Mouse (Mus musculus) midbrain, embryonic 11.5 days (tissue): ENCODE measurements around the gene Ccnq. TPM values are rescaled to one million over a fixed set of nuclear protein-coding genes. Genes with fewer than 3 reads are reported as not detected.
"Not testable (repeated sequence)": the region's sequence is repeated elsewhere in the genome, so short reads cannot be mapped to it uniquely, and the experiment has no call there.

Experiments
- ATAC-seq: fragments of 200-750 bp; cut with Nextera tagmentation; 2 replicates; pipeline ENCODE4 v1.8.0; 2017; ENCODE audit warnings: moderate TSS enrichment, moderate library complexity; ENCODE audit not compliant: low FRiP score
- DNase-seq: peaks from one replicate; pipeline ENCODE4 v3.0.0; 2015; ENCODE audit warnings: low spot score; ENCODE audit errors: missing footprints
- H3K27ac ChIP-seq: fragments of 300-500 bp; sonication (generic); 2 replicates; pipeline ENCODE4 v1.5.1; 2014; ENCODE audit warnings: low read depth, low read length
- H3K27me3 ChIP-seq: fragments of 300-500 bp; sonication (generic); 2 replicates; pipeline ENCODE4 v1.6.1; 2014; ENCODE audit warnings: mild to moderate bottlenecking, low read length, moderate library complexity, mixed read lengths; ENCODE audit not compliant: control insufficient read depth, insufficient read depth
- H3K36me3 ChIP-seq: fragments of 300-500 bp; sonication (generic); 2 replicates; pipeline ENCODE4 v1.6.1; 2014; ENCODE audit warnings: mild to moderate bottlenecking, low read length, moderate library complexity, mixed read lengths; ENCODE audit not compliant: control insufficient read depth, insufficient read depth
- H3K4me1 ChIP-seq: fragments of 300-500 bp; sonication (generic); 2 replicates; pipeline ENCODE4 v1.6.1; 2014; ENCODE audit warnings: low read length; ENCODE audit not compliant: control insufficient read depth, insufficient read depth
- H3K4me2 ChIP-seq: fragments of 300-500 bp; sonication (generic); 2 replicates; pipeline ENCODE4 v1.6.1; 2014; ENCODE audit warnings: mild to moderate bottlenecking, moderate library complexity
- H3K4me3 ChIP-seq: fragments of 300-500 bp; sonication (generic); 2 replicates; pipeline ENCODE4 v1.5.1; 2014; ENCODE audit warnings: low read depth, low read length
- H3K9ac ChIP-seq: fragments of 300-500 bp; sonication (generic); 2 replicates; pipeline ENCODE4 v1.6.1; 2014; ENCODE audit warnings: low read length
- H3K9me3 ChIP-seq: fragments of 300-500 bp; sonication (generic); 2 replicates; pipeline ENCODE4 v1.6.1; 2016; ENCODE audit warnings: low read length; ENCODE audit not compliant: control insufficient read depth
- WGBS: fragments of 180-500 bp; shearing (Covaris S2); extraction: QIAGEN DNeasy Blood & Tissue Kit; methylation state at CpG from one replicate; pipeline ENCODE4 v1.1.7; 2014; 5-methylcytosine and 5-hydroxymethylcytosine counted together
- polyA plus RNA-seq: library from polyadenylated mRNA; unstranded; fragments of >200 nt; fragmentation: Nextera tagmentation; extraction: Ambion mirVana; gene quantifications from 2 replicates; pipeline ENCODE4 v1.2.1, GENCODE M21; 2014

The Ccnq gene
- polyA plus RNA-seq, 1 experiment from 2014 or later: 42.1 TPM

DNA sequence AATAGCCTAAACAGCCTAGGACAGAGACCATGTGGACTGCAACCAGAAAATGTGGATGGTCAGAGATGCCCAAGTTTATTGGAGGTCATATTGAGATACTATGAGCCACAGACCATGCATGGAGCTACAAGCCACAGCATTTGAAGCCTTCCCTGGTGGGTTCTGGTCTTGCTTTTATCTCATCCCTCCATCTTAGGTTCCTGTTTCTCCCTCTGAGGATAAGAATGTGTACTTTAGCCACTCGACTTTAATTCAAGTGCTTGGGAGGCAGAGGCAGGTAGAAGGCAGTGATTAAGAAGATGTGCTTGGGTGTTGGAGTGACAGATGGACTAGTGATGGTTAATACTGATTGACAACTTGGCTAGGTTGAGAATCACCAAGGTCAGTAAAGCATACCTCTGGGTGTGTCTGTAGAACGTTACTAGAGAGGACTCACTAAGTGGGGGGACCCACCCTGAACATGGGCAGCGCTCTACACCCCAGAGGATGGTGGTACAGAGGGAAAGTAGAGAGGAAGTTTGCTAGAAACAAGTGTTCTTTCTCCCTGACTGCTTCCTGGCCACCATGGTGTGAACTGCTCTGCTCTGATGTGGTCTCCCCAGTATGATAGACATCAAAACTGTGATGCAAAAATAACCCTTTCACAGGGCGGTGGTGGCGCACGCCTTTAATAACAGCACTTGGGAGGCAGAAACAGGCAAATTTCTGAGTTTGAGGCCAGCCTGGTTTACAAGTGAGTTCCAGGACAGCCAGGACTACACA, 14.7 kb upstream of the Ccnq start:
- WGBS: 92% methylated on average over 6 of the region's 6 CpGs
- Histone ChIP-seq H3K9me3 (no peaks in the 10 kb centered on the region), H3K36me3 (no peaks in the 10 kb centered on the region), H3K9ac (no peak overlapping the region), H3K27me3 (no peaks in the 10 kb centered on the region), H3K4me1 (peaks cover 11% of the 10 kb centered on the region; the same call in 1 of the 2 replicates), H3K4me3 (no peak overlapping the region), H3K27ac (no peak overlapping the region), H3K4me2 (no peak overlapping the region)
- no peak for ATAC-seq
- DNase-seq: no peak

GRCm38 (mm10) chr11:78764820-78765219, 13.3 kb upstream of the Ccnq start:
- no peak overlapping the region for H3K27ac ChIP-seq
- no peak overlapping the region for H3K4me3 ChIP-seq
- no peaks in the 10 kb centered on the region for H3K9me3 ChIP-seq
- no peaks in the 10 kb centered on the region for H3K36me3 ChIP-seq
- no peak overlapping the region for H3K4me2 ChIP-seq
- ATAC-seq (no peak), DNase-seq (peak; percentile 12)
- H3K27me3 ChIP-seq: no peaks in the 10 kb centered on the region
- H3K4me1 ChIP-seq: peaks cover 11% of the 10 kb centered on the region; the same call in 1 of the 2 replicates
- no peak overlapping the region for H3K9ac ChIP-seq
- WGBS: 82% methylated on average over 6 of the region's 6 CpGs

GRCm38 (mm10) chr11:78764304-78764703, 12.8 kb upstream of the Ccnq start:
- WGBS: 83% methylated on average over 8 of the region's 8 CpGs
- ATAC-seq: no peak
- Histone ChIP-seq H3K4me1 (peaks cover 10% of the 10 kb centered on the region; the same call in 1 of the 2 replicates), H3K27ac (no peak overlapping the region), H3K9me3 (no peaks in the 10 kb centered on the region), H3K36me3 (no peaks in the 10 kb centered on the region), H3K9ac (no peak overlapping the region), H3K4me3 (no peak overlapping the region), H3K27me3 (no peaks in the 10 kb centered on the region), H3K4me2 (no peak overlapping the region)
- DNase-seq: no peak

GRCm38 (mm10) chr11:78762201-78762600, 10.7 kb upstream of the Ccnq start:
- H3K4me1 ChIP-seq: peaks cover 8% of the 10 kb centered on the region; the same call in 1 of the 2 replicates
- no peak overlapping the region for H3K4me2 ChIP-seq
- H3K27me3 ChIP-seq: no peaks in the 10 kb centered on the region
- H3K9me3 ChIP-seq: no peaks in the 10 kb centered on the region
- peak; percentile 82 for DNase-seq
- ATAC-seq: no peak
- no peaks in the 10 kb centered on the region for H3K36me3 ChIP-seq
- no peak overlapping the region for H3K27ac ChIP-seq
- WGBS: 17% methylated on average over 5 of the region's 5 CpGs
- no peak overlapping the region for H3K9ac ChIP-seq
- no peak overlapping the region for H3K4me3 ChIP-seq

DNA sequence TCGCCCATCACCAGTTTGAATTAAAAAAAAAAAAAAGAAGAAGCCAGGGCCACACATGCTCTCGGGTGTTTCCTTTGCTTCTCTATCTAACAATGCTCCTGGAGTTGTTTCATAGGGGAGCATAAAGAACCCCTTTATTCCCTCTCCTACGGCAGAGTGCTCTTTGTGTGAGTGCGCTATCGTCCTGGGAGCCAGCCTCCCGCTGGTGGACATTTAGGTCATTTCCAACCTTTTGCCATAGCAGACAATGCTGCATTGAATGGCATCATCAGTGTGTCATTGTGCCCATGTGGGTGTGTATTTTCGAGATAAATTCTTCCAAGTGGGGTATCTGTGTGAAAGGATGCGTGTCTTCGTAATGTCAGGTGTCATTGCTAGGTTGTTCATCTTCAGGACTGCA, 9.6 kb upstream of the Ccnq start:
- Histone ChIP-seq H3K9me3 (no peaks in the 10 kb centered on the region), H3K27me3 (no peaks in the 10 kb centered on the region), H3K9ac (no peak overlapping the region), H3K4me3 (no peak overlapping the region), H3K4me2 (no peak overlapping the region), H3K27ac (no peak overlapping the region), H3K4me1 (peaks cover 8% of the 10 kb centered on the region; the same call in 1 of the 2 replicates), H3K36me3 (no peaks in the 10 kb centered on the region)
- peak; percentile 77 for DNase-seq
- WGBS: 67% methylated on average over 9 of the region's 9 CpGs
- no peak for ATAC-seq

DNA sequence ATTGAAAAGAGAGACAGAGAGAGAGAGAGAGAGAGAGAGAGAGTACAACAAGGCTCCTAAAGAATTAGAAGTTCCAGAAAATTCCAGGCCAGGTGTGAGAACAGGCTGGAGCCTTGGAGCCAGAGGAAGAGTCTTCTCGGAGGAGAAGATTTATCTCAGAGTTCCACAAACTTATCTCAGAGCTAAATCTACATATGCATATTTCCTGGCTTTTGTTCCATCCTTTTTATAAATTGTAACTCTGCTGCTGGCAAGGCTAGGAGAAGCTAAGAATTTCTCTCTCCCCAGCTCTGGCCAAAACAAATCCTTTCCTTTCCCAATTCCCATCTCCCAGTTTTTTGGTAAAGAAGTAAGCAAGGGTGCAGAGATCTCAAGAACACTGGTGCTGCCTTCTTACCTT, 3.8 kb upstream of the Ccnq start:
- H3K36me3 ChIP-seq: no peaks in the 10 kb centered on the region
- no peak overlapping the region for H3K4me2 ChIP-seq
- no peaks in the 10 kb centered on the region for H3K27me3 ChIP-seq
- no peak overlapping the region for H3K4me3 ChIP-seq
- ATAC-seq (no peak), DNase-seq (no peak)
- H3K4me1 ChIP-seq: peaks cover 4% of the 10 kb centered on the region; the same call in 1 of the 2 replicates
- H3K27ac ChIP-seq: no peak overlapping the region
- H3K9me3 ChIP-seq: no peaks in the 10 kb centered on the region
- H3K9ac ChIP-seq: no peak overlapping the region
- 73% methylated on average over 1 of the region's 1 CpGs for WGBS

DNA sequence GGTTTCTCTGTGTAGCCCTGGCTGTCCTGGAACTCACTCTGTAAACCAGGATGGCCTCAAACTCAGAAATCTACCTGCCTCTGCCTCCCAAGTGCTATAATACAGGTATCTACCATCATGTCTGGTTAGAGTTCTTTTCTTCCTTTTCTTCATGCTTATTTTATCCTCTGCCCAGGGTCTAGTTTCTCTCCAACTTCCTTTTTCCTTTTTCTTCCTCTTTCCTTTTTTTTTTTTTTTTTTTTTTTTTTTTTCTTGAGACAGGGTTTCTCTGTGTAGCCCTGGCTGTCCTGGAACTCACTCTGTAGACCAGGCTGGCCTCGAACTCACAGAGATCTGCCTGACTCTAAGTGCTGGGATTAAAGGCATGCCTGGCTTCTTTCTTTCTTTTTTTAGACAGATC, 2.6 kb upstream of the Ccnq start:
- not testable (repeated sequence) for H3K27ac ChIP-seq, H3K4me1 ChIP-seq, H3K9ac ChIP-seq, H3K27me3 ChIP-seq, H3K4me2 ChIP-seq, DNase-seq, H3K9me3 ChIP-seq, ATAC-seq, H3K4me3 ChIP-seq, H3K36me3 ChIP-seq
- 73% methylated on average over 1 of the region's 1 CpGs for WGBS

DNA sequence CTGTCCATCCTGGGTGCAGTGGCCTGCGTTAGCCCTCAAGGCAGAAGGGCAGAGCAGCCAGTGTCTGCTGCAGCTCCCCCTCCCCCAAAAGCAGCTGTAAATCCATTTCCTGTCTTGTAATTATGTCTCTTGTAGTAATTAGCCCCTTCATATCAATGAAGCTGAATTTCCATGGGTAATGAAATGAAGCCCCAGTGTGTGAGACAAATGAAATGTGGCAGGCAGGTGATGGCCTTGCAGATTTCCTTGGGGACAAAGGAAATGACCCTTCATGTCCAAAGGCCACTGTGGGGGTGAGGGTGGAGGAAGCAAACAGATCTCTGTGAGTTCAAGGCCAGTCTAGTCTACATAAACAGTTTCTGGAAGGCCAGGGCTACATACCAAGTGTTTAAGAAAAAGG, 1.7 kb upstream of the Ccnq start:
- no peak for ATAC-seq
- 97% methylated on average over 1 of the region's 1 CpGs for WGBS

GRCm38 (mm10) chr11:78751843-78752203, 294 bp upstream of the Ccnq start:
- DNase-seq: no peak
- 15% methylated on average over 2 of the region's 2 CpGs for WGBS
- Histone ChIP-seq H3K4me3 (peak overlapping the region; percentile 67), H3K4me1 (peaks cover 4% of the 10 kb centered on the region; the same call in 1 of the 2 replicates), H3K9me3 (no peaks in the 10 kb centered on the region), H3K9ac (peak overlapping the region; percentile 81), H3K36me3 (no peaks in the 10 kb centered on the region), H3K27me3 (no peaks in the 10 kb centered on the region), H3K27ac (no peak overlapping the region), H3K4me2 (peak overlapping the region; percentile 78)
- ATAC-seq: peak; percentile 19; the same call in 1 of the 2 replicates

More for the DNA sequence above, 1.7 kb upstream of the Ccnq start:
- no peak for DNase-seq
- Histone ChIP-seq H3K9me3 (no peaks in the 10 kb centered on the region), H3K4me3 (no peak overlapping the region), H3K9ac (no peak overlapping the region), H3K36me3 (no peaks in the 10 kb centered on the region), H3K4me2 (no peak overlapping the region), H3K27ac (no peak overlapping the region), H3K4me1 (peaks cover 4% of the 10 kb centered on the region; the same call in 1 of the 2 replicates), H3K27me3 (no peaks in the 10 kb centered on the region)
